Mouse (Mus musculus) left cerebral cortex, postnatal 10 days (tissue): ENCODE results near the gene Zfyve9. TPM values are rescaled to one million over a fixed set of nuclear protein-coding genes. Genes with fewer than 3 reads are reported as not detected.

Experiments used
- DNase-seq, 2 experiments: peaks; one replicate each; pipeline ENCODE4 v3.0.0; 2021 to 2022; ENCODE audit warnings: low spot score in 2 of 2, mixed read lengths in 1 of 2; ENCODE audit errors: extremely low spot score in 1 of 2
- intact Hi-C: fragments of 180-260 bp; cut with DNase I; formaldehyde crosslinking; loops from one replicate; pipeline ENCODE4 v1.15.1; 2025
- total RNA-seq, 2 experiments: library from RNA; stranded (reverse); gene quantifications; 2 replicates each; pipeline ENCODE4 v1.2.3; 2021

Gene Zfyve9
- total RNA-seq = 10 to 100 TPM; 50.4 to 50.8 TPM

DNA sequence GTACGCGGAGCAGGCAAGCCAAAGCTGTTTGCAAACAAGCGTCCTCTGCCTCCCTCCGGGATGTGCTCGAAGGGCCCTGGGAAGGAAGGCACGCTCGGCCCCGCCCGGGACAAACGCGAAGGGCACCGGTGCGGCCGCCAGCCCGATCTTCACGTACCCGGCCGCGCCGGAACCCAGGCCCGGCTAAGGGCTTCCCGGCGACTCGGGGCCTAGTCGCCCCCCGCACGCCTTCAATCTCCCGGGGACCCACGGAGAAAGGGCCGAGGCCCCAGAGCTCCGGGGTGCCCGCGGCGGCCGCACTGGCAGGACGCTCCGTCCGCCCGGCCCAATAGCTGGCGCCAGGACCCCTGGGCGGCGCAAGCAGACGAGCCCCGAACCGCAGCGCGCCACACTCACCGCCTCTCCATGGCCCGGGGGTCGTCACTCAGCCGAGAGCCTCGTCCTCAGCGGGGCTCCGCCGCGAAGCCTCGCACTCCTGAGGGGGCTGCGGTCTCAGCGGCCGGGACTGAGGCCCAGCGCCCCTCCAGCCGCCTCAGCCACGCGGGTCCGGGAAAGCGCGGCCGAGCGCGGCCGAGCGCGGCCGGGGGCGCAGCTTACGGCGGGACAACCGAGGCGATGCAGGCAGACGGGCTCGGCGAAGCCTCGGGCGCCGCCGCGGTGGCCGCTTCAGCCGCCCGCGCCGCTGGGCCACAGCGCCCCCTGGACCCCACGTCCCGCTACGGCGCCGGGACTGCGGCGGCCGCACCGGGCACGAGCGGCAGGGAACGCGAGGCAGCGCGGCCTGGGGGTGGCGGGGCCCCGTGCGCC, at the start of gene Zfyve9:
TSS of gene Zfyve9 (minus strand) at position 742 of the 807 bp plus-strand sequence.
- intact Hi-C loops = no loop called here
- peak; percentile 45 to 88 for DNase-seq

- intact Hi-C loops = no loop called here
- DNase-seq = no peak
Observed at GRCm38 (mm10) chr4:108826643-108827042, 46.0 kb upstream of the Zfyve9 start.

DNA sequence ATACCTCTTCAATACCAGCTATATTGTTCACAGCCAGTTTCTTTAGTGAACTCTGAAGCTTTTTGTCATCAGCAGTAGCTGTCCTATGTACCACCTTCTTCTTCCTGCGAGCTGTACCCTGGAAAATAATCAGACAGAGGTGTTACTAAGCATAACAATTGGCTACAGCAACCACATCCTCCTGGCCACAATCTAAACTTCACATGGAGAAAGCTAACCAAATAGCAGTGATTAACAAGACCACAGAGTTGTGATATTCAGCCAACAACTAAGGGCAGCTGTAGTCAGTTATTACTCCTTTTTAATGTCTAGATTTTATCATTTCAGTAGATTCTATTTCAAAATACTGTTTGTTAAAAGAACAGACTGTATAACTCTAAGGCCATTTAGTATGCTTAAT, 45.5 kb upstream of the Zfyve9 start:
- intact Hi-C loops = no loop called here
- no peak for DNase-seq

DNA sequence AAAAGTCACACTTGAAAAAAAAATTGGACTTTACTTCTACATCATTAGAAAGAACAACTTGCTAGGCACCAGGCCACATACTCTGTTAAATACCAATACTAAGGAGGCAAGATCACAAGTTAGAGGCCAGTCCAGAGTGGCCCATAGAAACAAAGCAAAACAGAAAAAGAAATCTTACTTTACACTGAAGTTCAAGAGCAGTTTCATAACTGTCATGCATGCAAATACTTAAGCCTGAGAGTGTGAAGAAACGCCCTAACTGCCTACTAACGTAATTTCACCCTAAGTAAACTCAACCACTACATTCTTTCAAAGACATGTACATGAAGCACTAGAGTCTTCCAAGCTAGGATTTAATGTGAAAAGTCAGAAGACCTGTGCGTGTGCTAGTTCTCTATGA, 45.1 kb upstream of the Zfyve9 start:
- intact Hi-C loops = no loop called here
- no peak for DNase-seq

DNA sequence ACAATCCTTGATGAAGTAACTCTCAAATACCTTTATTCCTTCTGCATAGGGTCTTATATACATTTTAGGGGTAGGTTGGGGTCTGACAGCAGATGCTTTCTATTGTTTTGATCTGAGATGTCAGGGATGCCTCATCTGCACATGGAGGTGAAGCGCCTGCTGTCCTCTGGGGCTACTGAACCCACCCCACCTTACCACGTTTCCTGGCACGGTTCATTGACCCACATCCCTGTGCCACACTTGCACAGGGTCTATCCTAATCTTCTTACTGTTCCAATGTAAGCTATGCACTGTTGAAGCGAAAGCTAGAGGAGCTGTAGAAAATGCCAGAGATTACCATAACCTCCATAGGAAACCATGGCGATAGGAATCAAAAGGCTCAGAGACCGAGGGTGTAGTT, 31.0 kb upstream of the Zfyve9 start:
- intact Hi-C loops = no loop called here
- DNase-seq = no peak

DNA sequence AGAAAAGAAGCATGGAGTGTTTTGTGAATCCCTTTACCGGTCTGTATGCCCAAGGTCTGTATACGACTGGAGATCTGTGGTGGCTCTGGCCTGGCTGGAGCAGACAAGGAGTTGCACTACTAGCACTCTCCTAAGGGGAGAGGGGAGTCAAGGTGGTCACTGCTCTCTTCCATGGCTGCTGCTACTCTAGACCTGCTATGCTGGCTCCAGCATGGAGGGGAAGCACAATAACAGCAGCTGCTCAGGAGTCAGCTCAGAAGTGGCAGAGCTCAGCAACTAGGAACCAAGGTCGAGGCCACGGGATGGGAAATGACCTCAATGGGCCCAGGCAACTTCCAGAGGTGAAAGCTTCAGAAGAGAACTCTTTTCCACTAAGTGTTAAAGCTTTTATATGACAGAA, 30.5 kb upstream of the Zfyve9 start:
- intact Hi-C loops = no loop called here
- DNase-seq = no peak

- DNase-seq = no peak
- intact Hi-C loops = no loop called here
Observed at GRCm38 (mm10) chr4:108803535-108803934, 22.9 kb upstream of the Zfyve9 start.

- intact Hi-C loops = no loop called here
- peak; percentile 28 to 67 for DNase-seq
Observed at GRCm38 (mm10) chr4:108798083-108798830, 17.7 kb upstream of the Zfyve9 start.

DNA sequence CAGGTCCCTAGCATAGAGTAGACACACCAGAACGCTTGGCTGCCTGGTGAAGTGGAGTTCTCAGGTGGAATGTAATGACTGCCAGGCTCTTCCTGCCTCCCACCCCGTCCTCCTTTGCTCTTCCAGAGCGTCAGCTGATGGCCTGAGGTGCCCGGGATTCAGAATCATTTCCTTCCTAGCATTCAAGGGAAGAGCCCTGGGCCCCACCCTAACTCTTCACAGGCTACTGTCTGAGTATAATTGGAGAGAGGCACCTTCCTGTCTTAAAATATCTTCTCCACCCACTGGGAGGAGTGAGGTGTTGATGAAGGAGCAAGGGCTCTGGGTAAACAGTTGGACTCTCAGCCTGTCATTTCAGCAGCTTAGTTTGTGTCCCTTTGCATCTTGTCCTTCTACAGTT, 16.1 kb upstream of the Zfyve9 start:
- intact Hi-C loops = no loop called here
- DNase-seq = no peak

GRCm38 (mm10) chr4:108793941-108794340, 13.3 kb upstream of the Zfyve9 start:
- DNase-seq = no peak
- intact Hi-C loops = no loop called here

- intact Hi-C loops = no loop called here
Observed at GRCm38 (mm10) chr4:108790507-108790906, 9.9 kb upstream of the Zfyve9 start.

GRCm38 (mm10) chr4:108789258-108789936, 8.8 kb upstream of the Zfyve9 start:
- intact Hi-C loops = no loop called here
- DNase-seq = no peak

More at GRCm38 (mm10) chr4:108790507-108790906, 9.9 kb upstream of the Zfyve9 start:
- DNase-seq = no peak

DNA sequence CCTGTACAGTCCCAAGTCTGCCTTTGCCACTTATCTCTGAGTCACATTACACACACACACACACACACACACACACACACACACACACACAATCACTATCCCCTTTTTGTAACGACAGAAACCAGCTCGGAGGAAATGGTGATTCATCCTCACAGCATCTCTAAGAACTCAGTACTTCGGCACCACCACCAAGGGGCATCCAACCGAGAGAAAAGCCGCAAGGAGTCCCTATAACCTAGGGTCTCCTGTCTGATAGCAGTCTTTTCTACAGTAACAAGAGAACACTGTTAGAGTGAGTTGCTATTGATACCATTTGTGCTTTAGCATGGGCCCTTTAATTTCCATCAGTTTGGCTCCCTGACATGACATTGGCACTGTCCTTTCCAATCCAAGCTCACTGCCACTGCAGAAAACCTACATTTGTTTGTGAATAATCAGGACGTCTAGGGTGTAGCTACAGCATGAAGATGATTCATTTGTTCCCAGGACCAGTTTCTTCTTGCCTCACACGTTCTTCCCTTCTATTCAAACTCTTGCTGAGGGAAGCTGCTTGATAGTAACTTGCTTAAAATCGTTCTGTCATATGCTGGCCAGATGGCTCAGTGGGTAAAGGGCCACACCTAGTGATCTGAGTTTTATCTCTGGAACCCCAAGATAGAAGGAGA, 2.0 kb upstream of the Zfyve9 start:
- peak; percentile 4 to 15 for DNase-seq
- intact Hi-C loops = no loop called here

DNA sequence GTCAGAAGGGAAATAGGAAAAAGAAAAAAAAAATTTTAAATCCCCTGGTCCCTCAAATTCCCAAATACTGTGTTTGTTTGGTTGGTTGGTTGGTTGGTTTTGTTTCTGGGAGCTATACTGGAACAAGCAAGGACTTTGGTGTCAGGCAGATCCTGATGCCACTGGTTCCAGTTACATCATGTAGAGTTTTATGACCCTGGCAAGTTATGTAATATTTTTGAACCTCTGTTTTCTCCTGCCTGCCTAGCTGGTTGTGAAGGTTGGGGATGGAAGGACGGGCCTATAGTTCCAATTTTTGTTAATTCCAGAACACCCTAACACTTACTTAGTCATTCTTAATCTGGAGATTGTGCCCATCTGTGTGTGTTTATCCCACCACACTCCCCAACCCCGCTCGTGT, 998 bp upstream of the Zfyve9 start:
- intact Hi-C loops = no loop called here
- no peak for DNase-seq

DNA sequence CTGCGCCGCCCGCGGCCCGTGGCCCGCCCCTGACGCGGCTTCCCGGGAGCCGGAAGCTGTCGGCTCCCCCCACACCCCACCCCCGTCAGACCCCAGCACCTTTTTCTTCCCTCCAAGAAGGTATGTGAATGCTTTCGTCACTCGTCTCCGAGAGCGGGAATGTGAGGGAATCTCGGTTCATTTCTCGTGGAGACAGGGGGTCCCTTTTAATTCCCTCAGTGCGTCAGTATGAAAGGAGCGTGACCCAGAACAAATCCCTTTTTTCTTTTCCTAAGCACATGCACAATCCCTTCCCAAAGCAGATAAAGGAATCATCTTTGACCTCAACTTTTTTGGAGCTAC, 237 bp upstream of the Zfyve9 start:
- peak in 1 of 2 experiments; percentile 18 for DNase-seq
- intact Hi-C loops = no loop called here

- intact Hi-C loops = no loop called here
- DNase-seq = no peak
Observed at GRCm38 (mm10) chr4:108779763-108780056, 888 bp downstream of the Zfyve9 start.

- intact Hi-C loops = no loop called here
- no peak for DNase-seq
Observed at GRCm38 (mm10) chr4:108768527-108768926, 12.1 kb downstream of the Zfyve9 start.

GRCm38 (mm10) chr4:108759583-108759982, 21.0 kb downstream of the Zfyve9 start:
- intact Hi-C loops = no loop called here
- no peak for DNase-seq

DNA sequence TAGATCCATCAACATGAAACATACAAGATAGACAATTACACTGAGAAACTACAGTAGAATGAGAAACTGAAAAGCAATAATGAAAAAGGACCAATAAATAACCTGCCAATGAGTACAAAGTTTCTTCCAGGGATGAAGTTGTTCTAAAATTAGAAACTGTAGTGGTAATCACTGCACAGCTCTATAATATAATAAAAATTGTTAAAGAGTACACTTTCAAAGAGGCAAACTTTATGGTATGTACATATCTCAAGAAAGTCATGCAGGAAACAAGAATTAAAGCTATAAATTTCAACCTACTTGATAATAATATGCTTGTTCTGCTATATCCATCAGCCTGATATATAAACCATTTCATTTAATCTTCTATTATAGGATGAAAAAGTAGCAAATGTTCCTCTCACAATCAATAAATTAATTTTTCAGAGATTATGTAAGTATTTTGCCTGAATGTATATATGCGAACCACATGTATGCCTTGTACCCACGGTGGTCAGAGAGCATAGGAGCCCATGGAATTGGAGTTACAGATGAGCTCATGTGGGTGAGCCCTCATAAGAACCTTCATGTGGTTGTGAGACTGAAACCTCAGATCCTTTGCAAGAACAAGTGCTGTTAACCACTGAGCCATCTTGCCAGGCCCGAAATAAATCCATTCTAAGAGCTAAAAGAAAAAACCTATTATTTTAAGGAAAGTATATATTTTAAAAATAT, 34.3 kb downstream of the Zfyve9 start:
- intact Hi-C loops = no loop called here
- no peak for DNase-seq
